Mouse (Mus musculus) olfactory bulb, adult 2 months (tissue): Measurements from ENCODE around the gene Nfe2l1.

Experiments
- CTCF ChIP-seq: fragments of 200-500 bp; IDR thresholded peaks from 2 replicates; pipeline ENCODE4 v1.5.1; 2012; ENCODE audit warnings: low read depth, mild to moderate bottlenecking, low read length, moderate library complexity; ENCODE audit not compliant: insufficient read depth
- POLR2A ChIP-seq: fragments of 200-500 bp; IDR thresholded peaks from 2 replicates; pipeline ENCODE4 v1.6.1; 2012; ENCODE audit warnings: mild to moderate bottlenecking, low read depth, low read length, moderate library complexity; ENCODE audit not compliant: insufficient read depth

- TF ChIP-seq CTCF (no peak), POLR2A (no peak)
Measured at GRCm38 (mm10) chr11:96821956-96822355, 7.8 kb downstream of the Nfe2l1 start.
